Mouse (Mus musculus) embryonic fibroblast, embryonic 13.5 days (primary cell): Measurements from ENCODE around the gene Rock2.

Source experiments
- CTCF ChIP-seq: IDR thresholded peaks from 2 replicates; pipeline ENCODE4 v1.5.1; 2011; ENCODE audit warnings: mild to moderate bottlenecking, control low read depth, low read length, moderate library complexity, borderline replicate concordance; ENCODE audit not compliant: insufficient read depth
- POLR2A ChIP-seq: IDR thresholded peaks from 2 replicates; pipeline ENCODE4 v1.6.1; 2011; ENCODE audit warnings: low read depth, mild to moderate bottlenecking, control low read depth, low read length, moderate library complexity

GRCm38 (mm10) chr12:16900625-16901222 lies 6.0 kb downstream of the Rock2 start:
- TF ChIP-seq CTCF (no peak), POLR2A (no peak)
